Mouse (Mus musculus) liver, embryonic 14.5 days (tissue): ENCODE results near the gene Tsen15. TPM values are rescaled to one million over a fixed set of nuclear protein-coding genes. Genes with fewer than 3 reads are reported as not detected.

Experiments
- ATAC-seq: fragments of 200-750 bp; cut with Nextera tagmentation; 2 replicates; pipeline ENCODE4 v1.8.0; 2017; ENCODE audit warnings: moderate number of reproducible peaks, mild to moderate bottlenecking, moderate library complexity; ENCODE audit not compliant: insufficient read depth
- DNase-seq, 3 experiments: peaks; one replicate each; pipeline ENCODE4 v3.0.0-alpha.2; 2012 to 2013; ENCODE audit warnings: low read depth in 3 of 3, low spot score in 3 of 3
- H3K27ac ChIP-seq: fragments of 300-500 bp; sonication (generic); 2 replicates; pipeline ENCODE4 v1.5.1; 2014; ENCODE audit warnings: moderate library complexity, mild to moderate bottlenecking, control low read depth, inconsistent platforms
- H3K27me3 ChIP-seq: fragments of 300-500 bp; sonication (generic); 2 replicates; pipeline ENCODE4 v1.6.1; 2014; ENCODE audit warnings: mild to moderate bottlenecking, low read length, moderate library complexity; ENCODE audit not compliant: control insufficient read depth, insufficient read depth
- H3K36me3 ChIP-seq: fragments of 300-500 bp; sonication (generic); replicated peaks from 2 replicates; pipeline ENCODE4 v1.6.1; 2014; ENCODE audit warnings: low read depth; ENCODE audit not compliant: control insufficient read depth, insufficient read depth
- H3K4me1 ChIP-seq, 2 experiments: fragments of 200-500 bp in 1 of 2; fragments of 300-500 bp in 1 of 2; sonication (generic) in 1 of 2; replicated peaks; 2 replicates each; pipeline ENCODE4 v1.6.1; 2012 to 2014; ENCODE audit warnings: antibody characterized with exemption in 1 of 2, inconsistent platforms in 1 of 2, low read length in 1 of 2; ENCODE audit not compliant: control insufficient read depth in 2 of 2, insufficient read depth in 2 of 2
- H3K4me2 ChIP-seq: fragments of 300-500 bp; sonication (generic); 2 replicates; pipeline ENCODE4 v1.6.1; 2014; ENCODE audit warnings: low read depth, mild to moderate bottlenecking, control low read depth, moderate library complexity
- H3K4me3 ChIP-seq, 2 experiments: fragments of 200-500 bp in 1 of 2; fragments of 300-500 bp in 1 of 2; sonication (generic) in 1 of 2; 2 replicates each; pipeline ENCODE4 v1.5.1; 2012 to 2014; ENCODE audit warnings: low read depth in 2 of 2, low read length in 2 of 2, mild to moderate bottlenecking in 2 of 2, control low read depth in 1 of 2, inconsistent platforms in 1 of 2, moderate library complexity in 1 of 2; ENCODE audit not compliant: insufficient read depth in 1 of 2
- H3K9ac ChIP-seq: fragments of 300-500 bp; sonication (generic); replicated peaks from 2 replicates; pipeline ENCODE4 v1.6.1; 2014; ENCODE audit warnings: mild to moderate bottlenecking, control low read depth, moderate library complexity
- H3K9me3 ChIP-seq: fragments of 300-500 bp; sonication (generic); 2 replicates; pipeline ENCODE4 v1.6.1; 2016; ENCODE audit warnings: low read length, mixed read lengths; ENCODE audit not compliant: control insufficient read depth
- CTCF ChIP-seq: IDR thresholded peaks from 2 replicates; pipeline ENCODE4 v1.5.1; 2016; ENCODE audit warnings: antibody characterized with exemption, low read depth, control low read depth
- EP300 ChIP-seq: IDR thresholded peaks from 2 replicates; pipeline ENCODE4 v1.6.1; 2016; ENCODE audit warnings: antibody characterized with exemption, low read depth
- WGBS: fragments of 180-500 bp; shearing (Covaris S2); extraction: QIAGEN DNeasy Blood & Tissue Kit; methylation state at CpG from one replicate; pipeline ENCODE4 v1.1.7; 2014; ENCODE audit not compliant: insufficient replicate concordance; 5-methylcytosine and 5-hydroxymethylcytosine counted together
- polyA plus RNA-seq, 2 experiments: library from polyadenylated mRNA; depleted of rRNA in 1 of 2; stranded (reverse) in 1 of 2; unstranded in 1 of 2; fragments of >200 nt; fragmentation: Nextera tagmentation in 1 of 2; extraction: Ambion mirVana in 1 of 2; gene quantifications; 2 replicates each; pipeline versions ENCODE4 v1.2.1 to v1.2.3; 2012 to 2014

Gene Tsen15
- polyA plus RNA-seq (2012; rRNA removed) (13.8 and 17.5 TPM in 2 replicates), polyA plus RNA-seq (2014; fragmentation: Nextera tagmentation; extraction: Ambion mirVana) (23.7 and 26.7 TPM in 2 replicates)

GRCm38 (mm10) chr1:152386188-152386835, at the start of gene Tsen15:
Gene Tsen15, minus strand, starts transcription at chr1:152386688.
- peak within 1 kb of the TSS; percentile 44 for H3K27ac ChIP-seq
- under 1% methylated on average over 57 of the region's 57 CpGs for WGBS
- peaks cover 6% of the 10 kb centered on the region for H3K36me3 ChIP-seq
- H3K4me2 ChIP-seq, result peak within 1 kb of the TSS; percentile 85
- peak within 1 kb of the TSS; percentile 92 to 94 for H3K4me3 ChIP-seq
- ATAC-seq (peak; percentile 98), DNase-seq (peak; percentile 65 to 67 (median 66))
- H3K4me1 ChIP-seq, result peaks cover 0 to 3% of the 10 kb centered on the region in 2 experiments; a peak in 3 of 4 replicates
- no peaks in the 10 kb centered on the region for H3K9me3 ChIP-seq
- TF ChIP-seq CTCF (no peak), EP300 (no peak)
- peak within 1 kb of the TSS; percentile 91 for H3K9ac ChIP-seq
- H3K27me3 ChIP-seq, result no peaks in the 10 kb centered on the region

GRCm38 (mm10) chr1:152434166-152434565, 47.7 kb upstream of the Tsen15 start:
- no peaks in the 10 kb centered on the region for H3K27me3 ChIP-seq
- H3K4me3 ChIP-seq, result no peak overlapping the region
- DNase-seq (peak in 1 of 3 experiments; percentile 4), ATAC-seq (no peak)
- no peak overlapping the region for H3K4me2 ChIP-seq
- no peaks in the 10 kb centered on the region for H3K9me3 ChIP-seq
- no peak overlapping the region for H3K27ac ChIP-seq
- H3K36me3 ChIP-seq, result no peaks in the 10 kb centered on the region
- no peaks in the 10 kb centered on the region for H3K4me1 ChIP-seq
- WGBS, result 46% methylated on average over 4 of the region's 4 CpGs
- TF ChIP-seq CTCF, result no peak
- TF ChIP-seq EP300, result no peak
- no peak overlapping the region for H3K9ac ChIP-seq

DNA sequence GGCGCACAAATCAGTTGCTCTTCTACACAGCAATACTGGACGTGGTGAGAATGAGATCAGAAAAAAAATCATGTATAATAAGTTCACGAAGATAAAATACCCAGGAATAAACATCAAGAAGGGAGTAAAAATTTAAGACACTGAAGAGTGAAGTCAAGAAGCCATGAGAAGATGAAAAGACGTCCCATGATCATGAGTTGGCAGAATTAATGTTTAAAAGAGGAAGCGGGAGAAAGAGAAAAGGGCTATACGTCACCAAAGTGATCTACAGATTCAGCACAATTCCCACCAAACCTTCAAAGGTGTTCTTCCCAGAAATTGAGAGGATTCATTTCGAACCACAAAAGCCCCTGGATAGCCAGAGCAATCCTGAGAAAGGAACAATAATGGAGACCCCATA, 43.3 kb upstream of the Tsen15 start:
- Histone ChIP-seq H3K4me1 (no peaks in the 10 kb centered on the region), H3K36me3 (no peaks in the 10 kb centered on the region), H3K4me3 (no peak overlapping the region), H3K27me3 (no peaks in the 10 kb centered on the region), H3K27ac (no peak overlapping the region), H3K4me2 (no peak overlapping the region), H3K9me3 (no peaks in the 10 kb centered on the region), H3K9ac (no peak overlapping the region)
- TF ChIP-seq CTCF (no peak), EP300 (no peak)
- 44% methylated on average over 7 of the region's 7 CpGs for WGBS
- ATAC-seq (no peak), DNase-seq (no peak)

DNA sequence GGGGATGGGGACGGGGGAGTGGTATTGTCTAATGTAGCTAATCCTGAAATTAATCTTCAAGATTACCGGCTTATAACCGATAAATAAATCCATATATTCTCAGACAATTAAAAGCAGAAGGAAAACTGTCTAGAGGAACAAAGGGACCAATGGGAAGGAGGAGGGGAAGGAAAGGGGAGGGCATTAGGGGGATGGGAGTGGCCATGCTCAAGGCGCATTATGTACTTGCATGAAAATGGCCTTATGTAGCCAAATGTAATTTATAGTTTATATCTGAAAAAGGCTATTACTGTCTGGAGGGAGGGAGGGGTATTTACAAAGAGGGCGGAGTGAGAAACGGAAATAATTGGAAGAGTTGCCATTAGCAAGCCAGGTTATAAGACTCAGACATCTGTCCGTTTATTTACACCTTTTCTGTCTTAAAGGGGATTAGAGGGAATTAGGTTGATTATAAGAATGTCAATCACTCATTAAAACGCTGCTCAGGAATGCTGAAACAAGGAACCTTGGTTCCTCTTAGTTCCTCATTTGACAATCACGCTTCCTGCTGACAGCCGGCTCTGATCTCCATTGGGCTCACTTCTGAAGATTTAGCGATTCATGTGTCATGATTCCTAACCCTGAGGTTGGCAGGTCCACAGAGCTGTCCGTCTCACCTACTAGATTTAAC, 41.6 kb upstream of the Tsen15 start:
- H3K4me3 ChIP-seq, result no peak overlapping the region
- no peaks in the 10 kb centered on the region for H3K36me3 ChIP-seq
- H3K4me1 ChIP-seq, result no peaks in the 10 kb centered on the region
- no peaks in the 10 kb centered on the region for H3K9me3 ChIP-seq
- TF ChIP-seq EP300 (no peak), CTCF (no peak)
- no peaks in the 10 kb centered on the region for H3K27me3 ChIP-seq
- H3K9ac ChIP-seq, result no peak overlapping the region
- ATAC-seq (no peak), DNase-seq (no peak)
- 35% methylated on average over 12 of the region's 12 CpGs for WGBS
- H3K4me2 ChIP-seq, result no peak overlapping the region
- no peak overlapping the region for H3K27ac ChIP-seq

GRCm38 (mm10) chr1:152423052-152423451, 36.6 kb upstream of the Tsen15 start:
- ATAC-seq (no peak), DNase-seq (no peak)
- no peak overlapping the region for H3K4me2 ChIP-seq
- H3K27me3 ChIP-seq, result no peaks in the 10 kb centered on the region
- TF ChIP-seq CTCF, result no peak
- no peak for TF ChIP-seq EP300
- WGBS, result 67% methylated on average over 3 of the region's 3 CpGs
- H3K4me1 ChIP-seq, result no peaks in the 10 kb centered on the region
- H3K36me3 ChIP-seq, result no peaks in the 10 kb centered on the region
- H3K27ac ChIP-seq, result no peak overlapping the region
- no peaks in the 10 kb centered on the region for H3K9me3 ChIP-seq
- no peak overlapping the region for H3K9ac ChIP-seq
- no peak overlapping the region for H3K4me3 ChIP-seq
